Mouse (Mus musculus): ENCODE measurements at regions not wholly inside any gene's neighbourhood (a gene's known extent, or its start where the extent isn't known, plus 50 kb on each side); places are given as distances from the start of the nearest gene placed in this dataset.

DNA sequence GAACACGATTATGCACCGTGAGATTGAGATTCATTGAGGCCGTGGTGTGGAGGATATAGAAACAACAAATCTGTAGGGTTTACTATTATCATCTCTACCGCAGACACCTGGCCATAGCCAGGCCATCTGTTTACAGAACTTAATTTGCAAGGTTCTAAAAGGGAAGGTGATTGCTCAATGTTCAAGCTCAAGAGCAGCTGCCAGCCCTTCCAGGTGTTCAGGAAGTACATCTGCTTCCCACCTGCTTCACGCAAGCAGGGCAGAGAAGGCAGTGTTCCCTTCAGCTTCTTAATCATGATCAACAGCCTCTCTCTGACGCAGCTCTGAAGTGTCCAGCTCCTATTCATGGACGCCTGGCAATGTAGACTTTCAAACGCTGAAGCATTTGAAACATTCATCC, 202.4 kb upstream of the Prdm1 start:
- TF ChIP-seq POLR2A (IDR thresholded peaks at IDR 0.05; ENCODE audit: low read depth, low read length) (no peak), CTCF (conservative IDR thresholded peaks at IDR 0.05; ENCODE audit: insufficient read depth, insufficient read length, low read depth, low read length) (no peak)

All from kidney, adult 2 months (tissue).